Mouse (Mus musculus) forebrain, embryonic 15.5 days (tissue): ENCODE measurements around the gene Vezt. TPM values are rescaled to one million over a fixed set of nuclear protein-coding genes. Genes with fewer than 3 reads are reported as not detected.

Experiments used
- ATAC-seq: fragments of 200-750 bp; cut with Nextera tagmentation; replicated peaks from 2 replicates; pipeline ENCODE4 v1.8.0; 2017; ENCODE audit warnings: mild to moderate bottlenecking, moderate TSS enrichment, moderate library complexity
- H3K27ac ChIP-seq: fragments of 300-500 bp; sonication (generic); replicated peaks from 2 replicates; pipeline ENCODE4 v1.5.1; 2015; ENCODE audit warnings: mild to moderate bottlenecking, inconsistent platforms
- H3K27me3 ChIP-seq: fragments of 300-500 bp; sonication (generic); 2 replicates; pipeline ENCODE4 v1.6.1; 2015; ENCODE audit warnings: inconsistent platforms
- H3K36me3 ChIP-seq: fragments of 300-500 bp; sonication (generic); 2 replicates; pipeline ENCODE4 v1.6.1; 2015; ENCODE audit warnings: mild to moderate bottlenecking, inconsistent platforms
- H3K4me1 ChIP-seq: fragments of 300-500 bp; sonication (generic); 2 replicates; pipeline ENCODE4 v1.6.1; 2015; ENCODE audit warnings: inconsistent platforms
- H3K4me2 ChIP-seq: fragments of 300-500 bp; sonication (generic); replicated peaks from 2 replicates; pipeline ENCODE4 v1.6.1; 2015; ENCODE audit warnings: mild to moderate bottlenecking, inconsistent platforms
- H3K4me3 ChIP-seq: fragments of 300-500 bp; sonication (generic); 2 replicates; pipeline ENCODE4 v1.5.1; 2015; ENCODE audit warnings: mild to moderate bottlenecking, inconsistent platforms
- H3K9ac ChIP-seq: fragments of 300-500 bp; sonication (generic); replicated peaks from 2 replicates; pipeline ENCODE4 v1.6.1; 2015; ENCODE audit warnings: mild to moderate bottlenecking, inconsistent platforms
- H3K9me3 ChIP-seq: fragments of 300-500 bp; sonication (generic); 2 replicates; pipeline ENCODE4 v1.6.1; 2016; ENCODE audit warnings: inconsistent platforms
- WGBS: fragments of 180-500 bp; shearing (Covaris S2); methylation state at CpG from one replicate; pipeline ENCODE4 v1.1.7; 2015; ENCODE audit warnings: mixed read lengths; 5-methylcytosine and 5-hydroxymethylcytosine counted together
- polyA plus RNA-seq: library from polyadenylated mRNA; unstranded; fragments of >200 nt; fragmentation: Nextera tagmentation; extraction: Ambion mirVana; gene quantifications from 2 replicates; pipeline ENCODE4 v1.2.1, GENCODE M21; 2015

The Vezt gene
- polyA plus RNA-seq, 1 experiment from 2014 or later: 68.6 TPM

- Histone ChIP-seq H3K9me3 (no peaks in the 10 kb centered on the region), H3K4me2 (no peak overlapping the region), H3K9ac (no peak overlapping the region), H3K36me3 (peaks cover 82% of the 10 kb centered on the region), H3K4me1 (no peaks in the 10 kb centered on the region), H3K27me3 (no peaks in the 10 kb centered on the region), H3K4me3 (no peak overlapping the region), H3K27ac (no peak overlapping the region)
- no peak for ATAC-seq
- WGBS: 94% methylated on average over 10 of the region's 10 CpGs
Observed at GRCm38 (mm10) chr10:94000223-94000622, 35.4 kb downstream of the Vezt start.

DNA sequence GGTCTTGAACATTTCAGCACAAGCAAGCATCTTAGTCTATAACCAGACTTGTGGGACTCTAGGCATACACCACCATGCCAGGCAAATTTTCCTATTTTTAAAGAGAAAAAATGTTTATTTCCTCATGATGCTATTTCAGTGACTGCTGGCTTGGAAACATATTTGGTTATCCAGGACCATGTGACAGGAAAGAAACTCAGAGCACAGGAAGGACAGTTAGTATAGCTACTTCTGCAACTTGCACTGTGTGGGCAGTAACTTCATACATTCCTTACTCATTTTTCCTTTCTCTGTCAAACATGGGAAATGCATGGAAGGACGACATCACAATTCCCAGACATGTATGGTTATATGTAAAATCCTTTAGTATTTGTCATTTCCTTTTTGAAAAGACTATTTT is 36.3 kb downstream of the Vezt start:
- ATAC-seq: no peak
- peaks cover 85% of the 10 kb centered on the region for H3K36me3 ChIP-seq
- no peaks in the 10 kb centered on the region for H3K4me1 ChIP-seq
- no peak overlapping the region for H3K4me2 ChIP-seq
- H3K9ac ChIP-seq: no peak overlapping the region
- no peak overlapping the region for H3K4me3 ChIP-seq
- H3K27me3 ChIP-seq: no peaks in the 10 kb centered on the region
- H3K27ac ChIP-seq: no peak overlapping the region
- H3K9me3 ChIP-seq: no peaks in the 10 kb centered on the region
- WGBS: 97% methylated on average over 1 of the region's 1 CpGs

DNA sequence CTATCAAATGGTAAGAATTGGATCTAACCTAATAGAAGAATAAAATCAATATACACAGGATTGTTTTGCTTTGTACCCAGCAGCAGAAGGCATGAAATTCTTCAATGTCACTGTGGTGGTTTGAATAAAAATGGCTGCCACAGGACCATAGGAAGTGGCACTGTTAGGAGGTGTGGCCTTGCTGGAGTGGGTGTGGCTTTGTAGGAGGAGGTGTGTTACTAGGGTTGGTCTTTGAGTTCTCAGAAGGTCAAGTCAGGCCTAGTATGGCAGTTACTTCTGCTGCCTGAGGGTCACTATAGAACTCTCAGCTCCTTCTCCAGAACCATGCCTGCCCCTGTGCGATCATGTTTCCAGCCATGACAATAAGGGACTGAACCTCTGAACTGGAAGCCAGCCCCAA is 40.5 kb downstream of the Vezt start:
- no peak overlapping the region for H3K9ac ChIP-seq
- no peaks in the 10 kb centered on the region for H3K27me3 ChIP-seq
- no peaks in the 10 kb centered on the region for H3K9me3 ChIP-seq
- no peak overlapping the region for H3K27ac ChIP-seq
- H3K4me2 ChIP-seq: no peak overlapping the region
- no peaks in the 10 kb centered on the region for H3K4me1 ChIP-seq
- H3K4me3 ChIP-seq: no peak overlapping the region
- H3K36me3 ChIP-seq: peaks cover 81% of the 10 kb centered on the region
- no peak for ATAC-seq
- WGBS: 100% methylated on average over 1 of the region's 1 CpGs

DNA sequence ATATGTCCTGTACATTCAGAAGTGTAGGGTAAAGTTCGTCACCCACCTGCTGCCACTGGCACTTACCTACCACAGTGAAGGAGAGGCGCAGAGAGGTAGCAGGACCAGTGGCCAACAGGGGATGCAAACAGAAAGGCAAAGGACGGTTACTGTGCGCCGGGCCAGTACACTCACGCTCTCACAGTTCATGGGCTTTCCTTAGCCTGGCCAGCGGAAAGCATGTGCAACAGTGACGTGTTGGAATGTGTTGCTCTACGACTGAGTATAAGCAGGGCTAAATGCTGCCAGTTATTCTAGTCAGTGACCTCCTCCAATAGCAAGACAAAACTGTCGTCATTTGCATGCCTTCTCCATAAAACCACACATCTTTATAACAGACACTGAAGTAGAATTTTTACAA is 41.5 kb downstream of the Vezt start:
- Histone ChIP-seq H3K36me3 (peaks cover 80% of the 10 kb centered on the region), H3K4me1 (no peaks in the 10 kb centered on the region), H3K9me3 (no peaks in the 10 kb centered on the region), H3K27ac (no peak overlapping the region), H3K27me3 (no peaks in the 10 kb centered on the region), H3K4me2 (no peak overlapping the region), H3K4me3 (no peak overlapping the region), H3K9ac (no peak overlapping the region)
- 97% methylated on average over 10 of the region's 10 CpGs for WGBS
- no peak for ATAC-seq

DNA sequence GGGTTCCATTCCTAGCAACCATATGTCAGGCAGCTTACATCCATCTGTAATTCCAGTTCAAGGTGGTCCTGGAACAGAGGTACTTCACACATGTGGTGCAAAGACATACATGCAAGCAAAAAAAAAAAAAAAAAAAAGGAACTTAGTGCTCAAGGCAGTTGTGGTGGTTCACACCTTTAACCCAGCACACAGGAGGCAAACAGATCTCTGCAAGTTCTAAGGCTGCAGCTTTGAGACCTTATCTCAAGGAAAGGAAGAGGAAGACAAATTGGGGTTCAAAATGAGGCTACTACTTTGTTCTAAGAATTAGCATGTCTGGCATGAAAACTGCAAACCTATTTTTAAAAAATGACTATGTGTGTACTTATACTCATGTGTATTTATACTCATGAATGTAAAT is 50.3 kb downstream of the Vezt start:
- peaks cover 67% of the 10 kb centered on the region for H3K36me3 ChIP-seq
- H3K9ac ChIP-seq: no peak overlapping the region
- H3K27ac ChIP-seq: no peak overlapping the region
- no peaks in the 10 kb centered on the region for H3K27me3 ChIP-seq
- H3K9me3 ChIP-seq: no peaks in the 10 kb centered on the region
- no peak overlapping the region for H3K4me2 ChIP-seq
- no peaks in the 10 kb centered on the region for H3K4me1 ChIP-seq
- ATAC-seq: no peak
- no peak overlapping the region for H3K4me3 ChIP-seq

GRCm38 (mm10) chr10:93969306-93969705 is 66.3 kb downstream of the Vezt start:
- ATAC-seq: no peak
- Histone ChIP-seq H3K36me3 (peaks cover 61% of the 10 kb centered on the region), H3K9ac (no peak overlapping the region), H3K4me2 (no peak overlapping the region), H3K4me3 (no peak overlapping the region), H3K27ac (no peak overlapping the region), H3K4me1 (no peaks in the 10 kb centered on the region), H3K27me3 (no peaks in the 10 kb centered on the region), H3K9me3 (no peaks in the 10 kb centered on the region)
- 33% methylated on average over 10 of the region's 10 CpGs for WGBS

- Histone ChIP-seq H3K4me2 (no peak overlapping the region), H3K4me3 (no peak overlapping the region), H3K27me3 (no peaks in the 10 kb centered on the region), H3K9me3 (no peaks in the 10 kb centered on the region), H3K27ac (no peak overlapping the region), H3K9ac (no peak overlapping the region), H3K36me3 (peaks cover 47% of the 10 kb centered on the region), H3K4me1 (no peaks in the 10 kb centered on the region)
- ATAC-seq: no peak
Observed at GRCm38 (mm10) chr10:93967486-93967885, 68.1 kb downstream of the Vezt start.

DNA sequence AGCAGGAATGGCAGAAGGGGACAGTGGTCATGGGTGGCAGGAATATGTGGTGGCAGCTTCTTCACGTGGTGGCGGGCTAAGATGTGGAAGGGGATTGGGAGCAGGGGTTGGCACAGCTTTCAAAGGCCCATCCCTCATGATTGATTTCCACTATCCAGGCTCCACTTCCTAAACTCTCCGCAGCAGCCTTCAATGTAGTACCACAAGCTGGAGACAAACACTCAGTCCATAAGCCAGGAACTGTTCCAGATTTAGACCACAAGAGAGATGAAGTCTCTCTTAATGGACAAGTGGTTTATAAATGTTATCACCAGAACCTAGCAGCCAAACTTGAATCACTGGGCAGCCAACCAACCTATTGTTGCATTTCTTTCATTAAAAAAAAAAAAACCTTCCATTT is 81.6 kb downstream of the Vezt start:
- 89% methylated on average over 3 of the region's 3 CpGs for WGBS
- no peak overlapping the region for H3K9ac ChIP-seq
- ATAC-seq: no peak
- no peak overlapping the region for H3K4me2 ChIP-seq
- H3K4me1 ChIP-seq: no peaks in the 10 kb centered on the region
- H3K36me3 ChIP-seq: no peaks in the 10 kb centered on the region
- H3K9me3 ChIP-seq: no peaks in the 10 kb centered on the region
- H3K4me3 ChIP-seq: no peak overlapping the region
- H3K27ac ChIP-seq: no peak overlapping the region
- no peaks in the 10 kb centered on the region for H3K27me3 ChIP-seq

GRCm38 (mm10) chr10:93953504-93953903 is 82.1 kb downstream of the Vezt start:
- no peak overlapping the region for H3K9ac ChIP-seq
- 95% methylated on average over 7 of the region's 7 CpGs for WGBS
- H3K4me3 ChIP-seq: no peak overlapping the region
- H3K27ac ChIP-seq: no peak overlapping the region
- ATAC-seq: no peak
- H3K27me3 ChIP-seq: no peaks in the 10 kb centered on the region
- no peak overlapping the region for H3K4me2 ChIP-seq
- no peaks in the 10 kb centered on the region for H3K36me3 ChIP-seq
- no peaks in the 10 kb centered on the region for H3K9me3 ChIP-seq
- no peaks in the 10 kb centered on the region for H3K4me1 ChIP-seq

- no peaks in the 10 kb centered on the region for H3K4me1 ChIP-seq
- 97% methylated on average over 3 of the region's 3 CpGs for WGBS
- H3K27me3 ChIP-seq: no peaks in the 10 kb centered on the region
- H3K9me3 ChIP-seq: no peaks in the 10 kb centered on the region
- no peak for ATAC-seq
- no peak overlapping the region for H3K9ac ChIP-seq
- no peak overlapping the region for H3K27ac ChIP-seq
- H3K4me3 ChIP-seq: no peak overlapping the region
- H3K36me3 ChIP-seq: no peaks in the 10 kb centered on the region
- H3K4me2 ChIP-seq: no peak overlapping the region
Observed at GRCm38 (mm10) chr10:93950991-93951390, 84.6 kb downstream of the Vezt start.

- ATAC-seq: no peak
- Histone ChIP-seq H3K36me3 (no peaks in the 10 kb centered on the region), H3K4me3 (no peak overlapping the region), H3K27ac (no peak overlapping the region), H3K4me2 (no peak overlapping the region), H3K9ac (no peak overlapping the region), H3K27me3 (no peaks in the 10 kb centered on the region), H3K4me1 (no peaks in the 10 kb centered on the region), H3K9me3 (no peaks in the 10 kb centered on the region)
- 90% methylated on average over 2 of the region's 2 CpGs for WGBS
Observed at GRCm38 (mm10) chr10:93949921-93950320, 85.7 kb downstream of the Vezt start.

GRCm38 (mm10) chr10:93945843-93946499 is 89.6 kb downstream of the Vezt start:
- Histone ChIP-seq H3K4me1 (no peaks in the 10 kb centered on the region), H3K27ac (no peak overlapping the region), H3K9ac (no peak overlapping the region), H3K36me3 (no peaks in the 10 kb centered on the region), H3K27me3 (no peaks in the 10 kb centered on the region), H3K9me3 (no peaks in the 10 kb centered on the region), H3K4me2 (no peak overlapping the region), H3K4me3 (no peak overlapping the region)
- WGBS: 81% methylated on average over 9 of the region's 9 CpGs
- no peak for ATAC-seq

DNA sequence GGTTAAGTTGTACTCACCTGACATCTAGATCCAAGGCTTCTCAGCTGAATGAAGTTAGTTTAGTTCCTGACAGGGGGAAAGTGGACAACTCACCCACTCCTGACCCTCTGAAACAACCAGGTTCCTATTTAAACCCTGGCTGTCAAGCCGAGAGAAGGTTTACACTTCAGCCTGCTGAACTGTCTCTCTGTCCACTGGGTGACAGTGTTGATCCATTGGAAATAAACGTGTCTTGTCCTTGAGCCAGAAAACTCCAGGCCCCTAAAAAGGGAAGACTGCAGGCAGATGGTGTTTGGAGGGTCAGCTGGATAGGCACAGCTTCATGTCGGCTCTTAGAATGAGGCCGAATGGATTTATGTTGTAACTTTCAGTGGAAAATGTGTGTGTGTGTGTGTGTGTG is 90.3 kb downstream of the Vezt start:
- WGBS: 44% methylated on average over 4 of the region's 4 CpGs
- Histone ChIP-seq H3K4me3 (no peak overlapping the region), H3K9ac (no peak overlapping the region), H3K4me2 (no peak overlapping the region), H3K9me3 (no peaks in the 10 kb centered on the region), H3K4me1 (no peaks in the 10 kb centered on the region), H3K36me3 (no peaks in the 10 kb centered on the region), H3K27me3 (no peaks in the 10 kb centered on the region), H3K27ac (no peak overlapping the region)
- no peak for ATAC-seq
